Mouse (Mus musculus) heart, postnatal 4 days (tissue): ENCODE results near the gene Nop14. TPM values are rescaled to one million over a fixed set of nuclear protein-coding genes. Genes with fewer than 3 reads are reported as not detected.

Source experiments
- DNase-seq: peaks from one replicate; pipeline ENCODE4 v3.0.0; 2021
- total RNA-seq, 2 experiments: library from RNA; stranded (reverse); gene quantifications; 2 replicates each; pipeline ENCODE4 v1.2.3; 2021

Nop14 gene
- 10 to 100 TPM; 14.1 to 15.1 TPM for total RNA-seq

- peak; percentile 99 for DNase-seq
These were observed at the start of gene Nop14, which contains the start of gene Grk4 for GRCm38 (mm10) chr5:34659686-34660590. Gene Nop14, minus strand, starts transcription at chr5:34660148. Gene Grk4, plus strand, starts transcription at chr5:34660379.

- DNase-seq: no peak
These were observed 48.5 kb upstream of the Nop14 start for GRCm38 (mm10) chr5:34708436-34708835.

- DNase-seq: no peak
These were observed 35.6 kb upstream of the Nop14 start for GRCm38 (mm10) chr5:34695521-34695920.

GRCm38 (mm10) chr5:34692782-34693181 is 32.8 kb upstream of the Nop14 start:
- no peak for DNase-seq

GRCm38 (mm10) chr5:34689868-34690267 is 29.9 kb upstream of the Nop14 start:
- no peak for DNase-seq

- no peak for DNase-seq
These were observed 10.3 kb upstream of the Nop14 start for GRCm38 (mm10) chr5:34670280-34670679.

GRCm38 (mm10) chr5:34669493-34669892 is 9.5 kb upstream of the Nop14 start:
- no peak for DNase-seq

GRCm38 (mm10) chr5:34663231-34663630 is 3.3 kb upstream of the Nop14 start:
- DNase-seq: no peak

GRCm38 (mm10) chr5:34661909-34662308 is 2.0 kb upstream of the Nop14 start:
- DNase-seq: no peak

GRCm38 (mm10) chr5:34660591-34661130 is 713 bp upstream of the Nop14 start:
- no peak for DNase-seq

GRCm38 (mm10) chr5:34657556-34657955 is 2.4 kb downstream of the Nop14 start:
- no peak for DNase-seq

- no peak for DNase-seq
These were observed 5.1 kb downstream of the Nop14 start for GRCm38 (mm10) chr5:34654881-34655280.

- DNase-seq: no peak
These were observed 7.0 kb downstream of the Nop14 start for GRCm38 (mm10) chr5:34652961-34653360.

GRCm38 (mm10) chr5:34647581-34647980 is 12.4 kb downstream of the Nop14 start:
- DNase-seq: peak; percentile 67

GRCm38 (mm10) chr5:34642932-34643331 is 17.0 kb downstream of the Nop14 start:
- DNase-seq: peak; percentile 44

- no peak for DNase-seq
These were observed 18.0 kb downstream of the Nop14 start for GRCm38 (mm10) chr5:34641991-34642390.

- no peak for DNase-seq
These were observed 22.3 kb downstream of the Nop14 start for GRCm38 (mm10) chr5:34637591-34638156.

- peak; percentile 85 for DNase-seq
These were observed 23.3 kb downstream of the Nop14 start, which contains the start of gene Mfsd10 for GRCm38 (mm10) chr5:34636481-34637287. Gene Mfsd10, minus strand, starts transcription at chr5:34637212.

- DNase-seq: peak; percentile 25
These were observed 24.2 kb downstream of the Nop14 start for GRCm38 (mm10) chr5:34635665-34636192.

GRCm38 (mm10) chr5:34634746-34635400 is 25.1 kb downstream of the Nop14 start:
- DNase-seq: no peak

GRCm38 (mm10) chr5:34633641-34634040 is 26.3 kb downstream of the Nop14 start:
- DNase-seq: peak; percentile 42

GRCm38 (mm10) chr5:34632996-34633395 is 27.0 kb downstream of the Nop14 start:
- DNase-seq: no peak
